Mouse (Mus musculus): ENCODE results near the gene Tsc22d1. TPM values are rescaled to one million over a fixed set of nuclear protein-coding genes. Genes with fewer than 3 reads are reported as not detected.

Gene Tsc22d1
- total RNA-seq, 4 experiments from 2014 or later: 443 to 537 (median 496) TPM

- no peak for DNase-seq (ENCODE audit: low spot score in 2 of 2)
These were observed 27.4 kb downstream of the Tsc22d1 start for GRCm38 (mm10) chr14:76442160-76442559.

GRCm38 (mm10) chr14:76448987-76449386 is 34.2 kb downstream of the Tsc22d1 start:
- DNase-seq (ENCODE audit: low spot score in 2 of 2): no peak

GRCm38 (mm10) chr14:76451011-76451410 is 36.2 kb downstream of the Tsc22d1 start:
- DNase-seq (ENCODE audit: low spot score in 2 of 2): no peak

GRCm38 (mm10) chr14:76452751-76453360 is 38.1 kb downstream of the Tsc22d1 start:
- DNase-seq (ENCODE audit: low spot score in 2 of 2): no peak

- no peak for DNase-seq (ENCODE audit: low spot score in 2 of 2)
These were observed 39.9 kb downstream of the Tsc22d1 start for GRCm38 (mm10) chr14:76454673-76455072.

- DNase-seq (ENCODE audit: low spot score in 2 of 2): no peak
These were observed 40.4 kb downstream of the Tsc22d1 start for GRCm38 (mm10) chr14:76455159-76455558.

- no peak for DNase-seq (ENCODE audit: low spot score in 2 of 2)
These were observed 42.9 kb downstream of the Tsc22d1 start for GRCm38 (mm10) chr14:76457696-76458095.

GRCm38 (mm10) chr14:76460181-76460580 is 45.4 kb downstream of the Tsc22d1 start:
- no peak for DNase-seq (ENCODE audit: low spot score in 2 of 2)

- no peak for DNase-seq (ENCODE audit: low spot score in 2 of 2)
These were observed 46.5 kb downstream of the Tsc22d1 start for GRCm38 (mm10) chr14:76461182-76461775.

- DNase-seq (ENCODE audit: low spot score in 2 of 2): no peak
These were observed 48.8 kb downstream of the Tsc22d1 start for GRCm38 (mm10) chr14:76463414-76464098.

GRCm38 (mm10) chr14:76464967-76465366 is 50.2 kb downstream of the Tsc22d1 start:
- DNase-seq (ENCODE audit: low spot score in 2 of 2): no peak

- peak in 1 of 2 experiments; percentile 70 for DNase-seq (ENCODE audit: low spot score in 2 of 2)
These were observed 52.0 kb downstream of the Tsc22d1 start for GRCm38 (mm10) chr14:76466641-76467323.

GRCm38 (mm10) chr14:76467932-76468331 is 53.2 kb downstream of the Tsc22d1 start:
- no peak for DNase-seq (ENCODE audit: low spot score in 2 of 2)

GRCm38 (mm10) chr14:76471301-76471700 is 56.5 kb downstream of the Tsc22d1 start:
- no peak for DNase-seq (ENCODE audit: low spot score in 2 of 2)

GRCm38 (mm10) chr14:76472487-76472886 is 57.7 kb downstream of the Tsc22d1 start:
- no peak for DNase-seq (ENCODE audit: low spot score in 2 of 2)

- DNase-seq (ENCODE audit: low spot score in 2 of 2): peak in 1 of 2 experiments; percentile 53
These were observed 58.6 kb downstream of the Tsc22d1 start for GRCm38 (mm10) chr14:76473404-76473803.

GRCm38 (mm10) chr14:76474165-76474564 is 59.4 kb downstream of the Tsc22d1 start:
- DNase-seq (ENCODE audit: low spot score in 2 of 2): no peak

- no peak for DNase-seq (ENCODE audit: low spot score in 2 of 2)
These were observed 62.0 kb downstream of the Tsc22d1 start for GRCm38 (mm10) chr14:76476770-76477169.

GRCm38 (mm10) chr14:76478076-76478475 is 63.3 kb downstream of the Tsc22d1 start:
- no peak for DNase-seq (ENCODE audit: low spot score in 2 of 2)

- DNase-seq (ENCODE audit: low spot score in 2 of 2): no peak
These were observed 63.9 kb downstream of the Tsc22d1 start for GRCm38 (mm10) chr14:76478616-76479015.

GRCm38 (mm10) chr14:76479867-76480266 is 65.1 kb downstream of the Tsc22d1 start:
- DNase-seq (ENCODE audit: low spot score in 2 of 2): no peak

GRCm38 (mm10) chr14:76480507-76480906 is 65.7 kb downstream of the Tsc22d1 start:
- DNase-seq (ENCODE audit: low spot score in 2 of 2): no peak

All from layer of hippocampus, adult 8-10 months (tissue).